Mouse (Mus musculus) lung, adult 2 months (tissue): ENCODE results near the gene Sfmbt1. TPM values are rescaled to one million over a fixed set of nuclear protein-coding genes. Genes with fewer than 3 reads are reported as not detected.

Experiments used
- DNase-seq: peaks from one replicate; pipeline ENCODE4 v3.0.0; 2022
- H3K4me1 ChIP-seq: fragments of 200-500 bp; 2 replicates; pipeline ENCODE4 v1.6.1; 2011; ENCODE audit warnings: low read length; ENCODE audit not compliant: control insufficient read depth, insufficient read depth
- H3K4me3 ChIP-seq: fragments of 200-500 bp; replicated peaks from 2 replicates; pipeline ENCODE3; 2011; ENCODE audit warnings: low read depth, mild to moderate bottlenecking, control low read depth, low read length; ENCODE audit errors: extremely low read depth
- CTCF ChIP-seq: fragments of 200-500 bp; IDR thresholded peaks from 2 replicates; pipeline ENCODE4 v1.5.1; 2011; ENCODE audit warnings: mild to moderate bottlenecking, low read length, control low read depth; ENCODE audit not compliant: insufficient read depth
- POLR2A ChIP-seq: fragments of 200-500 bp; IDR thresholded peaks from 2 replicates; pipeline ENCODE4 v1.6.1; 2011; ENCODE audit warnings: low read depth, mild to moderate bottlenecking, control low read depth, low read length, borderline replicate concordance; ENCODE audit errors: extremely low read depth
- WGBS: fragments of 180-500 bp; shearing (Covaris S2); methylation state at CpG from one replicate; pipeline ENCODE4 v1.1.7; 2018; 5-methylcytosine and 5-hydroxymethylcytosine counted together
- polyA plus RNA-seq: library from polyadenylated mRNA; depleted of rRNA; stranded (reverse); fragments of >200 nt; gene quantifications from 2 replicates; pipeline ENCODE4 v1.2.3, GENCODE M21; 2012

The Sfmbt1 gene
- polyA plus RNA-seq, 1 experiment, result 1.8 TPM

DNA sequence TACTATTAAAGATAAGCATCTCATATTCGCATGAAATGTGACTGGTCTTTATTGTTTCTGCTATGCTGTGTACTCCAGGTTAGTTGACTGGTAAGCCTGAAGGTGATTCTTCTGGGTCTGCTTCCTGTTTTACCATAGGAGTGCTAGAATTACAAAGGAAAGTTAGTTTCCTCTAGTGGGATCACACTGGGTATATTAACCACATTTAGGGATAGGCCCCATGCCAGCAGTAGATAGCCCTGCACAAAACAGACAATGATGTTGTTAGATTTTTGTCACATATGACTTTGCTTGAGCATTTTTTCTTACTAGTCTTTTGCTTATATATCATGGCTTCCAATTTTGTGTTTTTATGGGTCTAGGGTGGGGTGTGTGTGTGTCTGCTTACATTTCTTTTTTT, 21.8 kb downstream of the Sfmbt1 start:
- no peak for DNase-seq
- Histone ChIP-seq H3K4me3 (no peak overlapping the region), H3K4me1 (peaks cover 2% of the 10 kb centered on the region; the same call in 1 of the 2 replicates)
- WGBS, result 45% methylated on average over 1 of the region's 1 CpGs
- TF ChIP-seq POLR2A, result no peak
- no peak for TF ChIP-seq CTCF

DNA sequence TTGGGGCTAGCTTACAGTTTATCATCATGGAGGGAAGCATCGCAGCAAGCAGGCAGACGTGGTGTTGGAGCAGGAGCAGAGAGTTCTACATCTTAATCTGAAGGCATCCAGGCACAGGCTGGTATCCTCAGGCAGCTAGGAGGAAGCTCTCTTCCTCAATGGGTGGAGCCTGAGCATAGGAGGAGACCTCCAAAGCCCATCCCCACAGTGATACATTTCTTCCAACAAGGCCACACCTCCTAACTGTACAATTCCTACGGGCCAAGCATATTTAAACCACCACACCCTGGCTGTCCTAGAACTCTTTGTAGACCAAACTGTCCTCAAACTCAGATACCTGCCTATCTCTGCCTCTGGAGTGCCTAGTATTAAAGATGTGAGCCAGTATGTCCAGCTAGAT, 29.2 kb downstream of the Sfmbt1 start:
- 66% methylated on average over 3 of the region's 3 CpGs for WGBS
- DNase-seq, result no peak
- H3K4me1 ChIP-seq, result no peaks in the 10 kb centered on the region
- TF ChIP-seq POLR2A, result no peak
- TF ChIP-seq CTCF, result no peak
- H3K4me3 ChIP-seq, result no peak overlapping the region

DNA sequence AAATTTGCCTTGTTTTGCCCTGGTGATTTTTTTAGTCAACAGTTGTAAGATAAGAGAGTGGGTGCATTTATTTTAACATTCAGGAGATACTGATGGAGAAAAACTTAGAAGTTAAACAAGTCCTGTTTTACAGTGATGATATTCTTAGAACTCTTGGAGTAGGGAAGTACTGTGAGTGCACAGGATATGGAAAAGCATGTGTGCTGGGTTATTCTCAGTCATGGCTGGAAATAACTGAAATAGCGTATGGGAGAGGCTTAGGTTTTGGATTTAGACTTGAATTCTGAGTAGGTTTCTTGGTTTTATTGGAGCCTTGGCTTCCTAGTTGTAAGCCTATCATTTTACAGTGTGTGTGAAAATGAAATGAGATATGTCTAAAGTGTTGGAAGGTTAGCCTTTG, 31.5 kb downstream of the Sfmbt1 start:
- no peaks in the 10 kb centered on the region for H3K4me1 ChIP-seq
- no peak for DNase-seq
- no peak overlapping the region for H3K4me3 ChIP-seq
- 90% methylated on average over 1 of the region's 1 CpGs for WGBS
- TF ChIP-seq POLR2A (no peak), CTCF (no peak)

DNA sequence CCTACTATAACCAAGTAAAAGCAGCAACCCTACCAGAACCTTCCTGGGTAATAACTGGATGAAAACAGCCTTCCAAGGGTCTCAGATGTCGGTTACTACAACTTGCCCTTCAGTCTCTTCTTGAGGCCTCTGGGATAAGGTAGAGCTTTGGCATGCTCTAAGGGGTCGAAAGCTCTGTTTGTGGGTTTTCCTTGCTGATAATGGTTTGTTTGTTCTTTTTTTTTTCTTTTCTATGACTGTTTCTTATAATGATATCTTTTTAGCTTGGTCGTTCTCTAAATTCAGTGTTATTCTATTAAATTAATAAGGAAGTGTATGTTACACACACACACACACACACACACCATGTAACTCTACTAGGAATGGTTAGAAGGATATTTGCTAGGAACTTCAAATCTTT, 42.6 kb downstream of the Sfmbt1 start:
- Histone ChIP-seq H3K4me3 (no peak overlapping the region), H3K4me1 (no peaks in the 10 kb centered on the region)
- 91% methylated on average over 3 of the region's 3 CpGs for WGBS
- no peak for TF ChIP-seq CTCF
- TF ChIP-seq POLR2A, result no peak
- DNase-seq, result no peak

DNA sequence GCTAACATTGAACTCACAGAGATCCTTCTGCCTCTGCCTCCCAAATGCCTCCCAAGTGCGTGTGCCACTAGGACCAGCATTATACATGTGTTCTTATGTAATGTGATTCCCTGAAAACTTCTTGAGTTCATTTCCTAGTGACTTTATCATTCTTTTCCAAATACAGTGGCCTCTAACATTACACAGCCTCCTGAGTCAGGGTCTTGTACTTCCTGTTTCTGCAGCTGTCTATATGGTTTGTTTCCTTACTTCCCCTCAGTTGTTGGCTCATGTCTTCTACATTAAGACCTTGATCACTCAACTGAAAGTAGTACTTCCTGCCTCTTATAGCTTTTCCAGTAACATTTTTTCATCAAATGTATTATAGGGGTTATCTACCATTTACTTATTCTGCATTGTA, 46.6 kb downstream of the Sfmbt1 start:
- WGBS, result 74% methylated on average over 1 of the region's 1 CpGs
- no peak for DNase-seq
- Histone ChIP-seq H3K4me3 (no peak overlapping the region), H3K4me1 (no peaks in the 10 kb centered on the region)
- TF ChIP-seq POLR2A, result no peak
- no peak for TF ChIP-seq CTCF

DNA sequence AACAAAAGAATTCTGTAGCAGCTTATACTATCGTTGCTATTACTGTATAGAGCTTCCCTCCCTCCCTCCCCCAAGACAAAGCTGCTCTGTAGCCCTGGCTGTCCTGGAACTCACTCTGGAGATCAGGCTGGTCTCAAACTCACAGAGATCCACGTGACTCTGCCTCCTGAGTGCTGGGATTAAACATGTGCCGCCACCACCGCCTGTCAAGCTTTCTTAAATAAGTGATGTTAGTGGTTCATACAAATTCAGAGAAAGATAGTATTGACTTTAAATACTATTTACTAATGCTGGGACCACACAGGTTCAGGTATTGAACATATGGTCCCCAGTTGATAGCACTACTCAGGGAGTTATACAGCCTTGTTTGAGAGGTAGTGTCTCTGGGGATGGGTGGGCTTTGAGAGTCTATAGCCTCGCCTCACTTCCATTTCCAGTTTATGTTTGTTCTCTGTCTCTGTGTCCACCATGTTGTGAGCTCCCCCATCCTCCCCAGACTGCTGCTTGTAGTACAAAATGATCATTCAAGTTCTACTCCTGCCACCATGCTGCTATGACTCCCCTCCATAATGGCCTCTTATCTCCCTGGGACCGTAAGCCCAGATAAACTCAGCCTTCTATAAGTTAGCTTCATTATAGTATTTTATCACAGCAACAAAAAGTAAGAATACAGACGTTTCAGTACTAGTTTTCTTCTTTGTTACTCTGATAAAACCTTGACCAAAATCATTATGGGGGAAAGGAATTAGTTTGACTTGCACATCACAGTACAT, 47.7 kb downstream of the Sfmbt1 start:
- no peak overlapping the region for H3K4me3 ChIP-seq
- no peaks in the 10 kb centered on the region for H3K4me1 ChIP-seq
- TF ChIP-seq CTCF (no peak), POLR2A (no peak)
- DNase-seq, result no peak
- 92% methylated on average over 7 of the region's 7 CpGs for WGBS

DNA sequence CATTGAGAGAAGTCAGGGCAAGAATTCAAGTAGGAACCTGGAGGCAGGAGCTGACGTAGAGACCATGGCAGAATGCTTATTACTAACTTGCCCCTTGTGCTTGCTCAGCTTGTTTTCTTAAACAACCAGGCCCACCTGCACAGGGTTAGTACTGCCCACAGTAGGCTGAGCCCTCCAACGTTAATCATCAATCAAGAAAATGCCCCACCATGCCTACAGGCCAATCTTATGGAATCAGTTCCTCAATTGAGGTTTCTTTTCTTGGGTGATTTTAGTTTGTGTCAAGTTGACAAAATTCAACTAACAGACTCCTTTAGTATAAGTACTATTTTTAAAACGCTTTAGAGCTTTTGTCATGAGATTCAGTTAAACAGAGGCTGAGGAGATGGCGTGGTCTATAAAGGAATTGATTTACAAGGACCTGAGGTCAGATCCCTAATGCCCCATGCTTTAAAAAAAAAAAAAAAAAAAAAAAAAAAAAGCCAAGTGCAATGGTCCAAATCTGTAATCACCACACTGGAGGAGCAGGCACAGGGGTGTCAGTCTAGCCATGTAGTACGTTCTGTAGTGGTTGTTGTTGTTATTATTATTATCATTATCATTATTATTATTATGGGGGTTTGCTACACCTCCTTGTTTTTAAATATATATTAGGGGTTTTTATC, 48.4 kb downstream of the Sfmbt1 start:
- DNase-seq, result no peak
- Histone ChIP-seq H3K4me3 (no peak overlapping the region), H3K4me1 (no peaks in the 10 kb centered on the region)
- WGBS, result 75% methylated on average over 5 of the region's 5 CpGs
- TF ChIP-seq CTCF (no peak), POLR2A (no peak)

DNA sequence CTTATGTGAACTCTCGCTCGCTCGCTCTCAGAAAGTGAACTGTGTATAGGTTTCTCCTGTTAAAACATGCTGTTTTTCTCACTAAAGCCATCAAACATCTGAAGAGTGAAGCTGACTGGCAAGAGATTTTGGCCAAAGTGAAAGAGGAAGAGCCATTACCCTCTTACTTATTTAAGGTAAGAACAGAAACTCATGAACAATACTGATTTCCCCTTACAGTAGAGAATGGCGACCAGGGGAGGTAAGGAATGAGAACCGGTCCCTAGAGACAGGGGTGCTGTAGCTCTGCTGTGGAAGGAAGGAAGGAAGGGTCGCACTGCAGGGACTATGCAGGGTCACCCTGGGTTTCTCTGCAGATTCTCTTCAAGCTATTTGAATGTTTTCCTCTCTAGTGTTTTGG, 70.0 kb downstream of the Sfmbt1 start:
- WGBS, result 87% methylated on average over 6 of the region's 6 CpGs
- Histone ChIP-seq H3K4me3 (no peak overlapping the region), H3K4me1 (no peaks in the 10 kb centered on the region)
- TF ChIP-seq POLR2A (no peak), CTCF (no peak)
- DNase-seq, result no peak

DNA sequence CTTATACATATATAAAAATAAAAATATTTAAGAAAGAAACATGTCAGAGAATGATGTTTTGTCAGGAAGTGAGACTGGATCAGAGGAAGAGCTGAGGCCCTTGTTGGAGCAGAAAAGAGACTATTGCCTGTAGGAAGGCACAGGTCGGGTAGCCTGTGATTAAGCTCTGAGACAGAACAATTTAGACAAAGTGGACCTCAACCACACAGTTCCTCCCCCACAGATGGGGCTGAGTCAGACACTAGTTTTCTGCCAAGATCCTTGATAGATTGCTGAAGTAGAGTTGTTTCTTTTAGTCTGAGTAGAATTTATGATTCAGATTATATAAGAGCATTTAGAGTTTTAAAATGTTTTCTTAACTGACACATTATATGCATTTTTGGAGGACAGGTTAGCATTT, 74.8 kb downstream of the Sfmbt1 start:
- 44% methylated on average over 1 of the region's 1 CpGs for WGBS
- Histone ChIP-seq H3K4me1 (no peaks in the 10 kb centered on the region), H3K4me3 (no peak overlapping the region)
- TF ChIP-seq POLR2A, result no peak
- TF ChIP-seq CTCF, result no peak
- no peak for DNase-seq

DNA sequence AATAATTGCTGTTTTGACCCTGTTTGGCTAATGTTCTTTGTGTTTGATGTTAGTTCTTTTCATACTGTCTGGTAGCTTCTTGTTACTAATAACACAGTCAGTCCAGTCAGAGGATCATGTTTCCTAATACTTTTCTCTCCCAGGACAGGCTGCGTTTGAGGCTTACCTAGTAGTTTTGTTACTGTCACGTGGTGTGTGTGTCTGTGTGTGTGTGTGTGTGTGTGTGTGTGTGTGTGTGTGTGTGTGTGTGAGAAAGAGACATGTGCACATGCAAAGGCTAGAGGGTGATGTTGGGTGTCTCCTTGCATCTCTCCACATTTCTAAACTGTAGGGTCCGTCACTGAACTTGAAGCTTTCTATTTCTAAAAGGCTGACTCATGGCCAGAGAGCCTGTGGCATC, 78.2 kb downstream of the Sfmbt1 start:
- no peak overlapping the region for H3K4me3 ChIP-seq
- 92% methylated on average over 3 of the region's 3 CpGs for WGBS
- no peak for DNase-seq

More for the DNA sequence above, 78.2 kb downstream of the Sfmbt1 start:
- TF ChIP-seq CTCF (no peak), POLR2A (no peak)
- no peaks in the 10 kb centered on the region for H3K4me1 ChIP-seq
